Mouse (Mus musculus) lung, postnatal 0 days (tissue): ENCODE results near the gene Tmed10. TPM values are rescaled to one million over a fixed set of nuclear protein-coding genes. Genes with fewer than 3 reads are reported as not detected.
A peak's percentile ranks its signal among the peaks of the same experiment; 100 is the strongest.

Experiments used
- ATAC-seq: fragments of 200-750 bp; cut with Nextera tagmentation; 2 replicates; pipeline ENCODE4 v1.8.0; 2017; ENCODE audit warnings: moderate library complexity
- DNase-seq: peaks from one replicate; pipeline ENCODE4 v3.0.0-alpha.2; 2016; ENCODE audit warnings: low spot score
- H3K27ac ChIP-seq: fragments of 300-500 bp; sonication (generic); 2 replicates; pipeline ENCODE4 v1.5.1; 2014; ENCODE audit warnings: antibody characterized with exemption, mild to moderate bottlenecking, low read length, mixed read lengths
- H3K27me3 ChIP-seq: fragments of 300-500 bp; sonication (generic); replicated peaks from 2 replicates; pipeline ENCODE4 v1.6.1; 2014; ENCODE audit warnings: low read length, mixed read lengths; ENCODE audit not compliant: insufficient read depth
- H3K36me3 ChIP-seq: fragments of 300-500 bp; sonication (generic); 2 replicates; pipeline ENCODE4 v1.6.1; 2014; ENCODE audit warnings: low read length, mixed read lengths; ENCODE audit not compliant: insufficient read depth
- H3K4me1 ChIP-seq: fragments of 300-500 bp; sonication (generic); 2 replicates; pipeline ENCODE4 v1.6.1; 2014; ENCODE audit warnings: antibody characterized with exemption, low read depth, low read length, mixed read lengths; ENCODE audit not compliant: insufficient read depth
- H3K4me2 ChIP-seq: fragments of 300-500 bp; sonication (generic); replicated peaks from 2 replicates; pipeline ENCODE4 v1.6.1; 2014; ENCODE audit warnings: low read depth, mild to moderate bottlenecking, low read length, moderate library complexity, mixed read lengths
- H3K4me3 ChIP-seq: fragments of 300-500 bp; sonication (generic); 2 replicates; pipeline ENCODE4 v1.5.1; 2014; ENCODE audit warnings: low read depth, low read length
- H3K9ac ChIP-seq: fragments of 300-500 bp; sonication (generic); replicated peaks from 2 replicates; pipeline ENCODE4 v1.6.1; 2014; ENCODE audit warnings: low read depth, mild to moderate bottlenecking
- H3K9me3 ChIP-seq: fragments of 300-500 bp; sonication (generic); 2 replicates; pipeline ENCODE4 v1.6.1; 2016; ENCODE audit warnings: low read length, mixed read lengths
- CTCF ChIP-seq: IDR thresholded peaks from 2 replicates; pipeline ENCODE4 v1.5.1; 2016; ENCODE audit warnings: antibody characterized with exemption, mild to moderate bottlenecking
- EP300 ChIP-seq: IDR thresholded peaks from 2 replicates; pipeline ENCODE4 v1.6.1; 2016; ENCODE audit warnings: antibody characterized with exemption, mild to moderate bottlenecking, control low read depth
- WGBS: fragments of 180-500 bp; shearing (Covaris S2); extraction: QIAGEN DNeasy Blood & Tissue Kit; methylation state at CpG from one replicate; pipeline ENCODE4 v1.1.7; 2014; 5-methylcytosine and 5-hydroxymethylcytosine counted together
- polyA plus RNA-seq: library from polyadenylated mRNA; unstranded; fragments of >200 nt; fragmentation: Nextera tagmentation; extraction: Ambion mirVana; gene quantifications from 2 replicates; pipeline ENCODE4 v1.2.1, GENCODE M21; 2015

Gene Tmed10
- polyA plus RNA-seq, 1 experiment from 2014 or later: 354 TPM

GRCm38 (mm10) chr12:85342310-85342709 lies 32.3 kb downstream of the Tmed10 start:
- Histone ChIP-seq H3K4me1 (peaks cover 9% of the 10 kb centered on the region; the same call in 1 of the 2 replicates), H3K9me3 (no peaks in the 10 kb centered on the region), H3K4me2 (no peak overlapping the region), H3K9ac (no peak overlapping the region), H3K27ac (no peak overlapping the region), H3K36me3 (peaks cover 8% of the 10 kb centered on the region; the same call in 1 of the 2 replicates), H3K4me3 (no peak overlapping the region), H3K27me3 (no peaks in the 10 kb centered on the region)
- ATAC-seq (no peak), DNase-seq (no peak)
- WGBS: 84% methylated on average over 4 of the region's 4 CpGs
- TF ChIP-seq EP300: no peak
- TF ChIP-seq CTCF: no peak

GRCm38 (mm10) chr12:85341131-85341530 lies 33.5 kb downstream of the Tmed10 start:
- no peak for ATAC-seq
- DNase-seq: peak; percentile 93
- H3K4me2 ChIP-seq: no peak overlapping the region
- H3K9me3 ChIP-seq: no peaks in the 10 kb centered on the region
- H3K36me3 ChIP-seq: peaks cover 10% of the 10 kb centered on the region; the same call in 1 of the 2 replicates
- H3K27ac ChIP-seq: no peak overlapping the region
- no peaks in the 10 kb centered on the region for H3K27me3 ChIP-seq
- peaks cover 4% of the 10 kb centered on the region; the same call in 1 of the 2 replicates for H3K4me1 ChIP-seq
- peak; percentile 23; the same call in 1 of the 2 replicates for TF ChIP-seq EP300
- TF ChIP-seq CTCF: peak; percentile 78
- WGBS: 41% methylated on average over 1 of the region's 1 CpGs
- no peak overlapping the region for H3K9ac ChIP-seq
- H3K4me3 ChIP-seq: no peak overlapping the region

- Histone ChIP-seq H3K27ac (peak overlapping the region; percentile 92), H3K9me3 (no peaks in the 10 kb centered on the region), H3K4me3 (peak overlapping the region; percentile 95; the same call in 1 of the 2 replicates), H3K4me1 (peaks cover 4% of the 10 kb centered on the region; the same call in 1 of the 2 replicates), H3K36me3 (peaks cover 15% of the 10 kb centered on the region), H3K4me2 (peak overlapping the region; percentile 83), H3K27me3 (no peaks in the 10 kb centered on the region), H3K9ac (no peak overlapping the region)
- ATAC-seq (peak; percentile 10; the same call in 1 of the 2 replicates), DNase-seq (peak; percentile 78)
- WGBS: 46% methylated on average over 4 of the region's 4 CpGs
- TF ChIP-seq EP300: peak; percentile 62; the same call in 1 of the 2 replicates
- TF ChIP-seq CTCF: peak; percentile 18; the same call in 1 of the 2 replicates
These were observed 34.7 kb downstream of the Tmed10 start for GRCm38 (mm10) chr12:85339947-85340346.

- peak within 1 kb of the TSS; percentile 83 for H3K4me2 ChIP-seq
- TF ChIP-seq CTCF (peak; percentile 20; the same call in 1 of the 2 replicates), EP300 (no peak)
- peaks cover 12% of the 10 kb centered on the region; the same call in 1 of the 2 replicates for H3K36me3 ChIP-seq
- no peaks in the 10 kb centered on the region for H3K9me3 ChIP-seq
- peak within 1 kb of the TSS; percentile 92 for H3K27ac ChIP-seq
- peaks cover 4% of the 10 kb centered on the region; the same call in 1 of the 2 replicates for H3K4me1 ChIP-seq
- H3K27me3 ChIP-seq: no peaks in the 10 kb centered on the region
- peak within 1 kb of the TSS; percentile 75 for H3K9ac ChIP-seq
- under 1% methylated on average over 31 of the region's 36 CpGs for WGBS
- DNase-seq: peak; percentile 96
- ATAC-seq: peak; percentile 93
- peak within 1 kb of the TSS; percentile 95 for H3K4me3 ChIP-seq
These were observed 35.4 kb downstream of the Tmed10 start, which contains the start of gene Nek9 for GRCm38 (mm10) chr12:85339243-85339729. Nek9 (minus strand) TSS chr12:85339362.

- H3K4me3 ChIP-seq: peak overlapping the region; percentile 95
- H3K4me1 ChIP-seq: peaks cover 4% of the 10 kb centered on the region; the same call in 1 of the 2 replicates
- peak; percentile 43 for DNase-seq
- H3K9ac ChIP-seq: peak overlapping the region; percentile 75
- no peaks in the 10 kb centered on the region for H3K9me3 ChIP-seq
- H3K27me3 ChIP-seq: no peaks in the 10 kb centered on the region
- no peak for TF ChIP-seq EP300
- TF ChIP-seq CTCF: no peak
- H3K27ac ChIP-seq: peak overlapping the region; percentile 92
- peak; percentile 66 for ATAC-seq
- peak overlapping the region; percentile 83 for H3K4me2 ChIP-seq
- peaks cover 17% of the 10 kb centered on the region; the same call in 1 of the 2 replicates for H3K36me3 ChIP-seq
- under 1% methylated on average over 40 of the region's 42 CpGs for WGBS
These were observed 35.8 kb downstream of the Tmed10 start for GRCm38 (mm10) chr12:85338815-85339214.

GRCm38 (mm10) chr12:85337567-85338311 lies 36.9 kb downstream of the Tmed10 start:
- H3K9me3 ChIP-seq: no peaks in the 10 kb centered on the region
- no peak overlapping the region for H3K4me3 ChIP-seq
- H3K9ac ChIP-seq: no peak overlapping the region
- WGBS: 64% methylated on average over 6 of the region's 6 CpGs
- no peak overlapping the region for H3K27ac ChIP-seq
- no peaks in the 10 kb centered on the region for H3K27me3 ChIP-seq
- 0 out of 2 replicates have a peak, but pooled peaks have one; percentile 50 for TF ChIP-seq EP300
- TF ChIP-seq CTCF: no peak
- peaks cover 4% of the 10 kb centered on the region; the same call in 1 of the 2 replicates for H3K4me1 ChIP-seq
- ATAC-seq (no peak), DNase-seq (no peak)
- peaks cover 22% of the 10 kb centered on the region for H3K36me3 ChIP-seq
- H3K4me2 ChIP-seq: peak overlapping the region; percentile 83; the same call in 1 of the 2 replicates
